Mouse (Mus musculus) ES-Bruce4 (cell line): ENCODE results near the gene Dpep3.

Source experiments
- CTCF ChIP-seq: IDR thresholded peaks from one replicate; pipeline ENCODE4 v1.8.1; 2011; ENCODE audit warnings: low read depth, low read length
- POLR2A ChIP-seq: IDR thresholded peaks from one replicate; pipeline ENCODE4 v1.8.1; 2011; ENCODE audit warnings: low read length; ENCODE audit not compliant: insufficient read depth

GRCm38 (mm10) chr8:105942542-105942941, 36.7 kb downstream of the Dpep3 start:
- TF ChIP-seq CTCF, result no peak
- TF ChIP-seq POLR2A, result no peak
